Mouse (Mus musculus): ENCODE measurements around the gene Atp1a1. TPM values are rescaled to one million over a fixed set of nuclear protein-coding genes. Genes with fewer than 3 reads are reported as not detected.

Gene Atp1a1
- polyA plus RNA-seq, 1 experiment = 288 TPM

DNA sequence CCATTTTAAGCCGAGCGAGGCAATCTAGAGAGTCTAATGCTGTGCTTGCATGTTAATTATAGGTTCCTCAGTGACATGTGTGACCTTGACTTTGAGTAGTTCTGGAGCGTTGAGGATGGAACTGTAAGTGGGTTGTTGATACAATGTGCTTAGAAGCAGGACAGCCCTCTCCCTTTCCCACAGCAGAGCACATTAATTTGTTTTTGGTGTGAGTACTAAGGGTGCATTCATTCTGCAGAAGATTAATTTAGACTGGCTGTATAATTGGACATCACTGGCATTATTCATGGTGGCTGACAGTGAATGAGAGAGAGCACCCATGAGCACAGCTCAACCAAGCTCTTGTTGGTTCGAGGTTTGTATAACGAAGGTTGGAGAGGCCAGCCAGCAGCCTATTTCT is 42.3 kb upstream of the Atp1a1 start:
- Histone ChIP-seq H3K27ac (ENCODE audit: control insufficient read depth, insufficient read depth, low read length) (no peak overlapping the region), H3K4me1 (replicated peaks; ENCODE audit: control insufficient read depth, insufficient read depth, low read length) (peaks cover 18% of the 10 kb centered on the region), H3K27me3 (ENCODE audit: control insufficient read depth, insufficient read depth, low read length) (no peaks in the 10 kb centered on the region), H3K36me3 (ENCODE audit: control insufficient read depth, insufficient read depth, low read length) (no peaks in the 10 kb centered on the region), H3K4me3 (ENCODE audit: control insufficient read depth, insufficient read depth, low read length) (no peak overlapping the region)
- 96% methylated on average over 5 of the region's 5 CpGs for WGBS
- DNase-seq = no peak
- TF ChIP-seq CTCF (IDR thresholded peaks at IDR 0.05; ENCODE audit: borderline replicate concordance, control insufficient read depth, extremely low read depth, insufficient read depth, low read length, poor library complexity) (no peak), POLR2A (IDR thresholded peaks at IDR 0.05; ENCODE audit: control insufficient read depth, extremely low read depth, insufficient read depth, low read length, poor library complexity) (no peak)

- no peaks in the 10 kb centered on the region for H3K36me3 ChIP-seq (ENCODE audit: control insufficient read depth, insufficient read depth, low read length)
- WGBS = 95% methylated on average over 1 of the region's 1 CpGs
- peaks cover 12% of the 10 kb centered on the region for H3K4me1 ChIP-seq (replicated peaks; ENCODE audit: control insufficient read depth, insufficient read depth, low read length)
- H3K27me3 ChIP-seq (ENCODE audit: control insufficient read depth, insufficient read depth, low read length) = no peaks in the 10 kb centered on the region
- no peak overlapping the region for H3K27ac ChIP-seq (ENCODE audit: control insufficient read depth, insufficient read depth, low read length)
- no peak for DNase-seq
- H3K4me3 ChIP-seq (ENCODE audit: control insufficient read depth, insufficient read depth, low read length) = no peak overlapping the region
- TF ChIP-seq POLR2A (IDR thresholded peaks at IDR 0.05; ENCODE audit: control insufficient read depth, extremely low read depth, insufficient read depth, low read length, poor library complexity) = no peak
- TF ChIP-seq CTCF (IDR thresholded peaks at IDR 0.05; ENCODE audit: borderline replicate concordance, control insufficient read depth, extremely low read depth, insufficient read depth, low read length, poor library complexity) = no peak
Observed at GRCm38 (mm10) chr3:101645569-101646106, 41.2 kb upstream of the Atp1a1 start.

DNA sequence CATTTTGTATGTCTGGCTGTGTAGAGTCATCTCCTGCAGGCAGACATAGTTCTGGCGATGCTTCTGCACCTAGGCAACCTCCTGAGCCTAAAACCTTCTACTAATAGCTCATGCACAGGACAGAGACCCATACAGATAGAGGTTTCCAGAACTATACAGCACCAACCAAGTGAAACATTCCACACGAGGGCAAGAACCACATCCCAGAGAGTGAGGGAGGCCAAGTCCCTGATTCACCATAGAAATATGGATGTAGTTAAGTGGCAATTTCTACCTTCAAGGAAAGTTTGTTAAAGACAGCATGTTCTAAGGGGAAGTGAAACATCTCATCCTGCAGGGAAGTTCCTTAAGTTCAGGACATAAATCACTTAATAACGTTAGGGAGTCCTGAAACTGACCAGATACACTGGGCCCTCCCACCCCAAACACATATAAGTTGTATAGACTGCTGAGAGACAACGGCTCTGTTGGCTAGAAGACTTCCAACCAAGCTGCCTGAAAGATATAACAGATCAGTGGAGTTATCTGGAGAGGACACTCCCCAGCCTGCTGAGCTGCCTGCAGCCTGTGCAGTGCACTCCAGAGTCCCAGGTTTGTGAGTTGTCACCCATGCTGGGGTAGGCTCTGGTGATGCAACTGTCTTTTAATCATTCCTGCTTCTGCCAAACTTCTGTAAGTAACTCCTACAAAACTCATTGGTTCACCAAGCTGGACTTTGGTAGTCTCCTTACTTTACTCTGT is 39.7 kb upstream of the Atp1a1 start:
- Histone ChIP-seq H3K4me3 (ENCODE audit: control insufficient read depth, insufficient read depth, low read length) (no peak overlapping the region), H3K36me3 (ENCODE audit: control insufficient read depth, insufficient read depth, low read length) (no peaks in the 10 kb centered on the region), H3K27me3 (ENCODE audit: control insufficient read depth, insufficient read depth, low read length) (no peaks in the 10 kb centered on the region), H3K27ac (ENCODE audit: control insufficient read depth, insufficient read depth, low read length) (no peak overlapping the region), H3K4me1 (replicated peaks; ENCODE audit: control insufficient read depth, insufficient read depth, low read length) (peaks cover 9% of the 10 kb centered on the region)
- no peak for DNase-seq
- TF ChIP-seq POLR2A (IDR thresholded peaks at IDR 0.05; ENCODE audit: control insufficient read depth, extremely low read depth, insufficient read depth, low read length, poor library complexity) = no peak
- no peak for TF ChIP-seq CTCF (IDR thresholded peaks at IDR 0.05; ENCODE audit: borderline replicate concordance, control insufficient read depth, extremely low read depth, insufficient read depth, low read length, poor library complexity)
- WGBS = 80% methylated on average over 4 of the region's 4 CpGs

- H3K27me3 ChIP-seq (ENCODE audit: control insufficient read depth, insufficient read depth, low read length) = no peaks in the 10 kb centered on the region
- 98% methylated on average over 2 of the region's 2 CpGs for WGBS
- no peak for TF ChIP-seq POLR2A (IDR thresholded peaks at IDR 0.05; ENCODE audit: control insufficient read depth, extremely low read depth, insufficient read depth, low read length, poor library complexity)
- no peak for TF ChIP-seq CTCF (IDR thresholded peaks at IDR 0.05; ENCODE audit: borderline replicate concordance, control insufficient read depth, extremely low read depth, insufficient read depth, low read length, poor library complexity)
- peaks cover 6% of the 10 kb centered on the region for H3K4me1 ChIP-seq (replicated peaks; ENCODE audit: control insufficient read depth, insufficient read depth, low read length)
- no peak for DNase-seq
- no peak overlapping the region for H3K27ac ChIP-seq (ENCODE audit: control insufficient read depth, insufficient read depth, low read length)
- H3K36me3 ChIP-seq (ENCODE audit: control insufficient read depth, insufficient read depth, low read length) = no peaks in the 10 kb centered on the region
- H3K4me3 ChIP-seq (ENCODE audit: control insufficient read depth, insufficient read depth, low read length) = no peak overlapping the region
Observed at GRCm38 (mm10) chr3:101643264-101643663, 38.8 kb upstream of the Atp1a1 start.

DNA sequence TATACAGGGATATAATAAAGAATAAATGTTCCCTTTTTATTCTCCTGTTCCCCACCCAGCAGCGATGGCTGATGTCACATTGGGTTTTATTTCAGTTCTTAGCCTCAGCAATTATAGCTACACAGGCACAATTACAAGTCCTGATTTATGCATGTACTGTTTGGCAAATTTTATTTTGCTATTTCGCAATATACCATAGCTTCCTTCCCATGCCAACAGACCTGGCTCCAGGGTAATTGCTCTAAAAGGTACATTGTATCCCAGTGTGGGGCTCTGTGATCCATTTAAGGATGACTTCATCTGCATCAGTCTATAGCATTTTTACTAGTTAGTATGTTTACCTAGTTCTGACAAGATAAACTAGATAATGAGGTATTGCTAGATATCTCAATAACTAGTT is 33.7 kb upstream of the Atp1a1 start:
- Histone ChIP-seq H3K27ac (ENCODE audit: control insufficient read depth, insufficient read depth, low read length) (no peak overlapping the region), H3K4me3 (ENCODE audit: control insufficient read depth, insufficient read depth, low read length) (no peak overlapping the region), H3K4me1 (replicated peaks; ENCODE audit: control insufficient read depth, insufficient read depth, low read length) (no peaks in the 10 kb centered on the region), H3K36me3 (ENCODE audit: control insufficient read depth, insufficient read depth, low read length) (no peaks in the 10 kb centered on the region), H3K27me3 (ENCODE audit: control insufficient read depth, insufficient read depth, low read length) (no peaks in the 10 kb centered on the region)
- TF ChIP-seq CTCF (IDR thresholded peaks at IDR 0.05; ENCODE audit: borderline replicate concordance, control insufficient read depth, extremely low read depth, insufficient read depth, low read length, poor library complexity) (no peak), POLR2A (IDR thresholded peaks at IDR 0.05; ENCODE audit: control insufficient read depth, extremely low read depth, insufficient read depth, low read length, poor library complexity) (no peak)
- 91% methylated on average over 2 of the region's 2 CpGs for WGBS
- no peak for DNase-seq

GRCm38 (mm10) chr3:101636510-101636909 is 32.0 kb upstream of the Atp1a1 start:
- no peak for DNase-seq
- H3K4me1 ChIP-seq (replicated peaks; ENCODE audit: control insufficient read depth, insufficient read depth, low read length) = no peaks in the 10 kb centered on the region
- no peak for TF ChIP-seq CTCF (IDR thresholded peaks at IDR 0.05; ENCODE audit: borderline replicate concordance, control insufficient read depth, extremely low read depth, insufficient read depth, low read length, poor library complexity)
- no peak for TF ChIP-seq POLR2A (IDR thresholded peaks at IDR 0.05; ENCODE audit: control insufficient read depth, extremely low read depth, insufficient read depth, low read length, poor library complexity)
- 94% methylated on average over 7 of the region's 7 CpGs for WGBS
- no peaks in the 10 kb centered on the region for H3K27me3 ChIP-seq (ENCODE audit: control insufficient read depth, insufficient read depth, low read length)
- H3K27ac ChIP-seq (ENCODE audit: control insufficient read depth, insufficient read depth, low read length) = no peak overlapping the region
- no peaks in the 10 kb centered on the region for H3K36me3 ChIP-seq (ENCODE audit: control insufficient read depth, insufficient read depth, low read length)
- no peak overlapping the region for H3K4me3 ChIP-seq (ENCODE audit: control insufficient read depth, insufficient read depth, low read length)

Measured in thymus, adult 2 months (tissue).